Mouse (Mus musculus) lung, embryonic 16.5 days (tissue): ENCODE data around the gene Slc34a3. TPM values are rescaled to one million over a fixed set of nuclear protein-coding genes. Genes with fewer than 3 reads are reported as not detected.

Source experiments
- ATAC-seq: fragments of 200-750 bp; cut with Nextera tagmentation; 2 replicates; pipeline ENCODE4 v1.8.0; 2017; ENCODE audit warnings: low read depth, mild to moderate bottlenecking, moderate library complexity
- H3K27ac ChIP-seq: fragments of 300-500 bp; sonication (generic); 2 replicates; pipeline ENCODE4 v1.5.1; 2014; ENCODE audit warnings: mild to moderate bottlenecking, control low read depth, low read length
- H3K27me3 ChIP-seq: fragments of 300-500 bp; sonication (generic); 2 replicates; pipeline ENCODE4 v1.6.1; 2014; ENCODE audit warnings: low read depth, low read length, mixed read lengths; ENCODE audit not compliant: control insufficient read depth, insufficient read depth
- H3K36me3 ChIP-seq: fragments of 300-500 bp; sonication (generic); 2 replicates; pipeline ENCODE4 v1.6.1; 2014; ENCODE audit warnings: low read length; ENCODE audit not compliant: control insufficient read depth, insufficient read depth
- H3K4me1 ChIP-seq: fragments of 300-500 bp; sonication (generic); replicated peaks from 2 replicates; pipeline ENCODE4 v1.6.1; 2014; ENCODE audit warnings: low read length, mixed read lengths; ENCODE audit not compliant: control insufficient read depth, insufficient read depth
- H3K4me2 ChIP-seq: fragments of 300-500 bp; sonication (generic); 2 replicates; pipeline ENCODE4 v1.6.1; 2014; ENCODE audit warnings: low read depth, low read length, control low read depth
- H3K4me3 ChIP-seq: fragments of 300-500 bp; sonication (generic); 2 replicates; pipeline ENCODE4 v1.5.1; 2014; ENCODE audit warnings: mild to moderate bottlenecking, low read length, control low read depth
- H3K9ac ChIP-seq: fragments of 300-500 bp; sonication (generic); 2 replicates; pipeline ENCODE4 v1.6.1; 2014; ENCODE audit warnings: low read length, control low read depth
- H3K9me3 ChIP-seq: fragments of 300-500 bp; sonication (generic); 2 replicates; pipeline ENCODE4 v1.6.1; 2016; ENCODE audit warnings: low read length; ENCODE audit not compliant: control insufficient read depth
- WGBS: fragments of 180-500 bp; shearing (Covaris S2); extraction: QIAGEN DNeasy Blood & Tissue Kit; methylation state at CpG from one replicate; pipeline ENCODE4 v1.1.7; 2014; 5-methylcytosine and 5-hydroxymethylcytosine counted together
- polyA plus RNA-seq: library from polyadenylated mRNA; unstranded; fragments of >200 nt; fragmentation: Nextera tagmentation; extraction: Ambion mirVana; gene quantifications from 2 replicates; pipeline ENCODE4 v1.2.1, GENCODE M21; 2015

Gene Slc34a3
- polyA plus RNA-seq, 1 experiment from 2014 or later, result not detected

DNA sequence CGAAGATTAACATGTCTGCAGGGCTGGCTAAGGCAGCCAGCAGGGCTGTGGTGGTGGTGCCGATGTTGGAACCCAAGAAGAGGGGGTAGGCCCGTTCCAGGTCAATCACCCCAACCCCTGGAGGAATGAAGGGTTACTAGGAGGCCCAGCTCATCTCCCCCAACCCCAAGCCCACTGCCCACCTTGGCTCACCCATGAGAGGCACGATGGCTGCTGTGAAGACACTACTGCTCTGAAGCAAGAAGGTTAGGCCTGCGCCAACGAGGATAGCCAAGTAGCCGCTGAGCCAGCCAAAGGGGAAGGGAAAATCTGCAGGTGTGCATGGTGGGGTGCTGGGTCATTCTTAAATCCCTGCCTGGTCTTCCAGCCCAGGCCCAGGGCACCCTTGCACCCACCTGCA is 3.6 kb downstream of the Slc34a3 start:
- no peak for ATAC-seq
- H3K27ac ChIP-seq, result no peak overlapping the region
- H3K36me3 ChIP-seq, result no peaks in the 10 kb centered on the region
- no peak overlapping the region for H3K9ac ChIP-seq
- H3K9me3 ChIP-seq, result no peaks in the 10 kb centered on the region
- no peak overlapping the region for H3K4me3 ChIP-seq
- H3K4me1 ChIP-seq, result peaks cover 13% of the 10 kb centered on the region
- no peaks in the 10 kb centered on the region for H3K27me3 ChIP-seq
- H3K4me2 ChIP-seq, result no peak overlapping the region
- WGBS, result 75% methylated on average over 7 of the region's 7 CpGs

DNA sequence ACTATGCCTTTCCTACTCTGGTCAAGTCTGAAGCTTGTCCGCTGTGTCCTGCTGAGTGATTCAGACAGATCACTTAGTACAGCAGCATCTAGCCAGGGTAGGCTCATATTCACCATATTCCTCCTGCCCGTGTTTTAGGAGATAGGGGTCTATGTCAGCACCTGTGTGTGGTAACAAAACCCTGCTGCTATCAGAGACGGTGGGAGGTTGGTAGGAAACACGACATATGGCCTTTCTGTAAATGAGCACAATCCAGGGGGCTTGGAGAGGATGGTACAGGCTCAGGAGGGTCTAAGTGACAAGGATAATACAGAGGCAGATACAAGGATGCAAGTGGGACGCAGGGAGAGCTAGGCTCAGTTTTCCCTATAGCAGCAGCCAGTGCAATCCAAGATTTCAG is 4.6 kb downstream of the Slc34a3 start:
- Histone ChIP-seq H3K4me3 (no peak overlapping the region), H3K9me3 (no peaks in the 10 kb centered on the region), H3K4me2 (no peak overlapping the region), H3K36me3 (no peaks in the 10 kb centered on the region), H3K4me1 (peaks cover 16% of the 10 kb centered on the region), H3K27ac (no peak overlapping the region), H3K27me3 (no peaks in the 10 kb centered on the region), H3K9ac (no peak overlapping the region)
- 64% methylated on average over 5 of the region's 5 CpGs for WGBS
- no peak for ATAC-seq

GRCm38 (mm10) chr2:25228995-25229530 is 5.1 kb downstream of the Slc34a3 start:
- Histone ChIP-seq H3K4me3 (no peak overlapping the region), H3K27ac (no peak overlapping the region), H3K27me3 (no peaks in the 10 kb centered on the region), H3K9ac (peak overlapping the region; percentile 24; the same call in 1 of the 2 replicates), H3K4me1 (peaks cover 16% of the 10 kb centered on the region), H3K4me2 (no peak overlapping the region), H3K9me3 (no peaks in the 10 kb centered on the region), H3K36me3 (no peaks in the 10 kb centered on the region)
- no peak for ATAC-seq
- WGBS, result 69% methylated on average over 6 of the region's 6 CpGs

DNA sequence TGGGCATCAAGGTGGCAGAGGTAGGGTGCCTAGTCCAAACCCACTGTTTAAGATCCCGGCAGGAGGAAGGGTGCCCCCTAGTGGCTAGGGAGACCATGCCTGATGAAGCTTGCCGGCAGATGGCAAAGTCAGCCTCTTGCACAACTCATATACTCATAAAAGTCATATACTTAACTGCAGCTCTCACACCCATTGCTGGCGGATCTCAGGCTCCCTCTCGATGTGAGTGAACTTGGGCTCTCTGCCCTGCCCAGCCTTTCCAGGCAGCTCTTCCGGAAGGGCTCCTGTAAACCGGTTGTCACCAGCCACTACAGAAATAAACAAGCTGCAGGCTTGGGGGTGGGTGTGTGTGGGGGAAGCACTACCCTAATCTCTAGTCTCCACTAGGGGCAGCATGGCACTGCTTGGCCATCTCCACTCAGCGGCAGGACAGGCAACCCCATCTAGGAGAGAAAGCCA is 5.7 kb downstream of the Slc34a3 start:
- no peak overlapping the region for H3K4me3 ChIP-seq
- H3K27ac ChIP-seq, result peak overlapping the region; percentile 71
- H3K27me3 ChIP-seq, result no peaks in the 10 kb centered on the region
- peak; percentile 39 for ATAC-seq
- H3K4me2 ChIP-seq, result peak overlapping the region; percentile 39
- 0% methylated on average over 7 of the region's 7 CpGs for WGBS
- no peaks in the 10 kb centered on the region for H3K36me3 ChIP-seq
- H3K4me1 ChIP-seq, result peaks cover 17% of the 10 kb centered on the region
- H3K9ac ChIP-seq, result 0 out of 2 replicates have a peak overlapping the region, but pooled peaks have one; percentile 12
- no peaks in the 10 kb centered on the region for H3K9me3 ChIP-seq

GRCm38 (mm10) chr2:25227406-25227805 is 6.8 kb downstream of the Slc34a3 start:
- no peaks in the 10 kb centered on the region for H3K36me3 ChIP-seq
- H3K9ac ChIP-seq, result no peak overlapping the region
- peaks cover 20% of the 10 kb centered on the region for H3K4me1 ChIP-seq
- no peak overlapping the region for H3K27ac ChIP-seq
- no peaks in the 10 kb centered on the region for H3K9me3 ChIP-seq
- H3K4me2 ChIP-seq, result no peak overlapping the region
- no peak overlapping the region for H3K4me3 ChIP-seq
- H3K27me3 ChIP-seq, result no peaks in the 10 kb centered on the region
- 92% methylated on average over 4 of the region's 4 CpGs for WGBS
- no peak for ATAC-seq

GRCm38 (mm10) chr2:25226864-25227263 is 7.3 kb downstream of the Slc34a3 start:
- H3K4me2 ChIP-seq, result no peak overlapping the region
- 73% methylated on average over 5 of the region's 5 CpGs for WGBS
- ATAC-seq, result no peak
- no peaks in the 10 kb centered on the region for H3K9me3 ChIP-seq
- H3K4me1 ChIP-seq, result peaks cover 20% of the 10 kb centered on the region
- H3K27ac ChIP-seq, result no peak overlapping the region
- H3K36me3 ChIP-seq, result peaks cover 2% of the 10 kb centered on the region; the same call in 1 of the 2 replicates
- no peaks in the 10 kb centered on the region for H3K27me3 ChIP-seq
- H3K9ac ChIP-seq, result no peak overlapping the region
- no peak overlapping the region for H3K4me3 ChIP-seq

- ATAC-seq, result no peak
- 66% methylated on average over 8 of the region's 8 CpGs for WGBS
- peak overlapping the region; percentile 49 for H3K4me2 ChIP-seq
- peak overlapping the region; percentile 76 for H3K9ac ChIP-seq
- peaks cover 7% of the 10 kb centered on the region for H3K36me3 ChIP-seq
- H3K9me3 ChIP-seq, result no peaks in the 10 kb centered on the region
- no peaks in the 10 kb centered on the region for H3K27me3 ChIP-seq
- H3K4me3 ChIP-seq, result peak overlapping the region; percentile 64
- H3K27ac ChIP-seq, result peak overlapping the region; percentile 99
- peaks cover 20% of the 10 kb centered on the region for H3K4me1 ChIP-seq
Measured at GRCm38 (mm10) chr2:25225811-25226379, 8.3 kb downstream of the Slc34a3 start.

GRCm38 (mm10) chr2:25224766-25225752 is 9.1 kb downstream of the Slc34a3 start:
- peak overlapping the region; percentile 87 for H3K4me3 ChIP-seq
- peak overlapping the region; percentile 76 for H3K9ac ChIP-seq
- peaks cover 20% of the 10 kb centered on the region for H3K4me1 ChIP-seq
- H3K4me2 ChIP-seq, result peak overlapping the region; percentile 49
- no peaks in the 10 kb centered on the region for H3K9me3 ChIP-seq
- peaks cover 7% of the 10 kb centered on the region for H3K36me3 ChIP-seq
- 2% methylated on average over 41 of the region's 41 CpGs for WGBS
- no peaks in the 10 kb centered on the region for H3K27me3 ChIP-seq
- peak; percentile 95 for ATAC-seq
- peak overlapping the region; percentile 99 for H3K27ac ChIP-seq

- no peak for ATAC-seq
- Histone ChIP-seq H3K9ac (peak within 1 kb of the TSS; percentile 85), H3K9me3 (no peaks in the 10 kb centered on the region), H3K4me3 (peak within 1 kb of the TSS; percentile 87), H3K27ac (peak within 1 kb of the TSS; percentile 99), H3K36me3 (peaks cover 7% of the 10 kb centered on the region), H3K4me2 (peak within 1 kb of the TSS; percentile 90), H3K4me1 (peaks cover 20% of the 10 kb centered on the region), H3K27me3 (no peaks in the 10 kb centered on the region)
- WGBS, result under 1% methylated on average over 17 of the region's 17 CpGs
Measured at GRCm38 (mm10) chr2:25224492-25224765, 9.7 kb downstream of the Slc34a3 start, which contains the start of gene Tubb4b. TSS of gene Tubb4b (minus strand) at chr2:25224702.
